Mouse (Mus musculus) embryonic stem cell, embryonic (primary cell): ENCODE data around the gene Gpr85.

Experiments
- CTCF ChIA-PET, 4 experiments: fragments of 300-600 bp in 2 of 4; fragments of 350-600 bp in 2 of 4; sonication (Branson Sonifier 250); formaldehyde crosslinking; loops; one replicate each; lab custom pipeline; 2022; ENCODE audit warnings: inconsistent platforms in 2 of 4; lab: Charles Lee
- POLR2A ChIA-PET, 4 experiments: fragments of 300-600 bp in 2 of 4; fragments of 350-600 bp in 2 of 4; sonication (Branson Sonifier 250); formaldehyde crosslinking; loops; one replicate each; lab custom pipeline; 2022; ENCODE audit warnings: antibody characterized with exemption in 4 of 4, inconsistent platforms in 1 of 4; lab: Charles Lee

Gpr85 gene

DNA sequence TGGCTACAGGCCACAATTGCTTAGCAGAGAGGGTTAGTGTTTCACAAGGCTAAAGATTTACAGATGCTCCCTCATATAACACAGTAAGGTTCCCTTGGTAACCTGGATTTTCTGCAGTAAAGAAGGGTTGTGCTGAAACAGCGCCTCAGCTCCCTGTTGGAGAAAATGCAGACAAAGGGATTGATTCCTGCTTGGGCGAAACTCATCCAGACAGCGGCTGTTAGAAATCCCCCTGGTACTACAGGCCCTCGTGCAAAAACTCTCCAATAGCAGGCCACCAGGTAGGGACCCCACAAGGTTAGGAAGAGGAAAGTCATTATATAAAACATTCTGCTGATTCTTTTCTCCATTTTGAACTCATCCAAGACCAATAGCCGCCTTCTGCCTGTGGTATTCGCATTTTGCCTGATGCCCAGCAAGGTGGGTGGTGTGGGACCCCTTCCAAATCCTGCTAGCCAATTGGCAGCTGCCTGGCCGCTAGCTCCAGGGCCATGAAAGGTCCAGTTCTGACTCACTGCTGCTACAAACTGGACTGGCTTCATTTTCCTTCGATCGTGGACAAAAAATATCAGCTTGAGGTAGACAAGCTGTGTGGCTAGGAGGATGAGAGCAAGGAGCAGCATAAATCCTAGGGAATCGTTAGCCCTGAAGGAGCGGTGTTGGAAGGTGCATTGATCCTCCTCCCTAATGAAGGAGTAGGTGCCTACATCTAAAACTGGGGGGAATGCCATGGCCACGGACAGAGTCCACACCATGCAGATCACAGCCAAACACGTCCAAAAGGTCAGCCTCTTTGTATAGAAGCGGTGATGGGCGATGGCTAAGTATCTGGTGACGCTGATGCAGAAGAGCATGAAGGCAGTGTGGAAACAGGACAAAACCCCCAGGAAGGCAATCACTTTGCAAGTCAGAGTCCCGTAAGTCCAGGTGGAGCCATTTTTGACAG is 3.7 kb downstream of the Gpr85 start:
- POLR2A ChIA-PET = no interaction called here
- CTCF ChIA-PET = no interaction called here

DNA sequence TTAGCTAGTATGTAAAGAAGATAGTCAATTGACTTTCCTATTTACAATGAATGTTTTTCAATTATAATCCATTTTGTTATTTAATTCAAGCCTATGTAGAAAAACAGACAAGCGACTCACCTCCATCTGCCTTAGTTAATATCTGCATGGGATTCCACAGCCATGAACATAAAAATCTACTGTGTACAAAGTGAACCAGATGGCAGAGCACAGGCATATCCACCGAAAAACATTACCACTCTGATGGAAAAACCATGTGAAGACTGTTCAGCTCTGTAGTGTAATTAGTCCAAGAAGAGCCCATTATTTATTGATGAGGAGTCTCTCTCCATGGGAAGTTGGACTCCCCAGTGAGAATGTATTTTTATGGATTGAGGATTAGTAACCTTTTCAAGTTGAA is 7.0 kb downstream of the Gpr85 start:
- ChIA-PET CTCF (no interaction called here), POLR2A (interaction anchor here in 1 of 4 experiments (1.2 kb wide), 1 partner anchor 12 kb away, joined by 3 read pairs; no protein-coding TSS in a partner anchor)

DNA sequence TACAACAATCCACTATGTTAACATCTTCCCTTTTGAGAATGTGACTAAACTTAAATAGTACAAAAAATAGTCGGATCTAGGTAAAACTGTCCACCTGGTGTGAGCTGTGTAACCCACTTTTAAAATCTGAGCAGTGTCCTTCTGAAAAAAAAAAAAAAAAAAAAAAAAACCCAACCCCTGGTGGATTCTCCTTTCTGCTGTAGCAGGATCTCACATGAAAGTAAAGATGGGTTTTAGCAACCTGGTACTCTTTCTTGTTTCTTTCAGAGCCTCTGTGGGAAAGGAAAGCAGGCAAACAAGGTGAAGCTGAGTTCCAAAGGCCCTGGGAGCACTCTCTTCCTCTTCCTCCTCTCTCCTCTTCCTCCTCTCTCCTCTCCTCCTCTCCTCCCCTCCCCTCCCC is 10.9 kb downstream of the Gpr85 start:
- ChIA-PET POLR2A (interaction anchor here in 2 of 4 experiments (0.6 to 0.7 kb wide), 2 partner anchors 14 to 99 kb away, joined by 3 to 6 read pairs; no protein-coding TSS in a partner anchor), CTCF (interaction anchor here in 2 of 4 experiments (0.7 kb wide), 2 partner anchors 48 to 607 kb away, joined by 3 to 5 read pairs; no protein-coding TSS in a partner anchor)

DNA sequence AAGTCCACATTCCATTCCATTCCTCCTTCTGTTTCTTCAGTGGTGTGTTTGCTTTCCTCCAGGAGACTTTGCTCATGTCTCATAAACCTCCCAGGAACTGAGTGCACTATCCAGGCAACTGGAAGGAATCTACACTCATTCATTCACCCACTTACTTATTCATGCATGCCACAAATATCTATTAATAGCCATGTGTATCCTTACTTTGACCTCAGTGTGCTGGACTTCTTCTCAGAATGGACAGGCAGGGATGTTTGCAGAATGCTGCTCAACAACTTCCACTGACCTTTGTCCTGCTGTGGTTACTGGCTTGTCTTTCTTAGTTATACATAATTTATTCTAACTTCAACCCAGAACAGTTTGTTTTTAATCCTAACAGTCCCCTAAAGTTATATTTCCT is 23.1 kb downstream of the Gpr85 start:
- CTCF ChIA-PET = no interaction called here
- POLR2A ChIA-PET = no interaction called here

DNA sequence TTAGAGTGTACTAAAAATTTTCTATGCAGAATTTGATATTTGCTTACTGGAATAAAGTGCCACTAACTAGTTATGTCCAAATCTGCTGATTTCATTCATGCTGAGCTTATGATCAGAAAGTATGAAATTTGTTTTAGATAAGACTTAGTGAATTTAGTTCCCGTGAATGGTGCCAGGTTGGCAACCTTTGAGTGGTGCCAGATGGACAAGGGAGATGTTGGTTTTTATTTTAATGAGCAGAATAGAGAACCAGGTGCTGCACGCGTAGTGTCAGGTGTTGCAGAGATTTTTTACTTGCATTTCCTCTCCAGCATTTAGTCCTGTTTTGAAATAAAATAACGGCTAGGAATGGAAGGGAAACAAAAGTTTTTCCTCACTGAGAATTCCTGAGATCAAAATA is 27.6 kb downstream of the Gpr85 start:
- CTCF ChIA-PET = no interaction called here

DNA sequence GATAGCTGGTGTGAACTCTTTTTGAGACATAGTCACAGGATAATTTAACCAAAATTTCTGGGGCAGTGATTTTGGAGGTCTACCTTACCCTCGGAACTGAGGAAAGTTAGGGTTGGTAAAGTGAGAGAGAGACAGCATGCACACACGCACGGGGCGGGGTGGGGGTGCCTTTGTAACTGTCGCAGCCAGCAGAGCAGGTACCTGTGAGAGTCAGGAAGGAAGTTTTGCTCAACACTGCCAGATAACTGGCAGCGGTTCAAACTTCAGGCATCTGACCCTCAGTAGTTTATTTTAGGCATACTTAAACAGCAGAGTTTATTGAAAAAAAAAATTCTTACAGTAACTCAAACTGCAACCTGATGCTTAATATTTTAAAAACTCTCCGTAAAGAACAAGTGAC is 39.7 kb downstream of the Gpr85 start:
- POLR2A ChIA-PET = interaction anchor here in 1 of 4 experiments (0.7 kb wide), 1 partner anchor 656 kb away, joined by 3 read pairs; no protein-coding TSS in a partner anchor
- CTCF ChIA-PET = no interaction called here

More for the DNA sequence above, 27.6 kb downstream of the Gpr85 start:
- POLR2A ChIA-PET = interaction anchor here in 1 of 4 experiments (0.6 kb wide), 1 partner anchor 13 kb away, joined by 3 read pairs; no protein-coding TSS in a partner anchor

DNA sequence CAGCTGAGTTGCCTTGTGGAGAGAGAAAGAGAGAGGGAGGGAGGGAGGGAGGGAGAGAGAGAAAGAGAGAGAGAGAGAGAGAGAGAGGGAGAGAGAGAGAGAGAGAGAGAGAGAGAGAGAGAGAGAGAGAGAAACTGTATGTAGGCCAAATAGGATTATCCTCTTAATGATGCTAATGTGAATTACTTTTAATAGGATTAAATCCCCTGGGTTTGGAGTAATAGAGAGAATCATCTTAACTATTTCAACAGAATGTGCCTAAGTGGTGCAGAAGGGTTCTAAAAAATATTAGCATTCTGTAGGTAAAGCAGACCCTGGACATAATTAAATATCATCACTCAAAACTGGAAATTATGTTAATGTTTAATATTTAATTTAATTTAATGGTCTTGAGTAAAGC is 42.4 kb downstream of the Gpr85 start:
- ChIA-PET POLR2A (no interaction called here), CTCF (no interaction called here)
